Mouse (Mus musculus) layer of hippocampus, postnatal 14 days (tissue): ENCODE measurements around the gene Spns2. TPM values are rescaled to one million over a fixed set of nuclear protein-coding genes. Genes with fewer than 3 reads are reported as not detected.

Source experiments
- DNase-seq, 2 experiments: peaks; one replicate each; pipeline ENCODE4 v3.0.0; 2021 to 2022; ENCODE audit warnings: low spot score in 2 of 2, mixed read lengths in 1 of 2
- total RNA-seq, 2 experiments: library from RNA; stranded (reverse); gene quantifications; 2 replicates each; pipeline ENCODE4 v1.2.3; 2021

The Spns2 gene
- total RNA-seq, 2 experiments from 2014 or later: 85.1 to 85.6 TPM

DNA sequence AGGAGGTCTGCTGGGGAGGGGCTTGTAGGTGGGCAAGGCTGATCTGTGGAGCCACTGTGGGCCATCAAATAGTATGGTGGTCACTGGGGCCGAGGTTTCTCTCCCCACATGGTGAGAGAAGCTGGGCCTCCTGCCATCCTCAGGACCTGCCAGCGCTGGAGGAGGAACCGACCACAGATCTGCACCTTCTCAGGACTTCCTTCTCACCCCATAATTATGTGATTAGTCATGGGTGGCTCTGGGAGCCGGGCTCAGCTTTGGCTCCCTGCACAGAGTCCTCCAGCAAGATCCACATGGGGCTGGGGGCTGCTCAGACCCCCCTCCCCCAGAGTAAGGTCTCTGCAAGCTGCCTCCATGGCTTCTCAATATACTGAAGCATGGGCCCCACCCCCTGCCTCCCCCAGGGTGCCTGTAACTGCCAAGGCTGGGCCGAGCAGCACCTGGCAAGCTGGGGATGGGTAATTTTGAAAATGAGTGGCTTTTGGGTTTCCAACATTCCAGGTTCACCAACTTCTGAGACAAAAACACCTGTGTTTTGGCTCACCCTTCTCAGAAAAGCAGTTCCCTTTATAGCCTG is 11.8 kb upstream of the Spns2 start:
- no peak for DNase-seq

DNA sequence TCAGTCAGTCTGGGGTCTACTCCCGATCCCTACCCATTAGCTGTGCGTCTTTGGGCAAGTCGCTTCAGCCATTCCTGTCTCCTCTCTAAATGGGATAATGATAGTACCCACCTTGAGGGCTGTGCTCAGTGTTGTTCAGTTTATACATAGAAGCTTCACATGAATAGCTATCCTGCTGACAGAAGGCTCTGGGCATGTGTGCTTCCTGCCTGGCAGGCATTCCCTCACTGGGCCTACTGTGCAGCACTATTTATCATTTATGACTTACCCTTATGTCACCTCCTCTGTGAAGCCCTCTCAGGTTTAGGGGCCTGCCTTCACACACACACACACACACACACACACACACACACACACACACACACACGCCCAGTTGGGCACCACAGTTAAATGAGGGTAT is 10.4 kb upstream of the Spns2 start:
- no peak for DNase-seq

DNA sequence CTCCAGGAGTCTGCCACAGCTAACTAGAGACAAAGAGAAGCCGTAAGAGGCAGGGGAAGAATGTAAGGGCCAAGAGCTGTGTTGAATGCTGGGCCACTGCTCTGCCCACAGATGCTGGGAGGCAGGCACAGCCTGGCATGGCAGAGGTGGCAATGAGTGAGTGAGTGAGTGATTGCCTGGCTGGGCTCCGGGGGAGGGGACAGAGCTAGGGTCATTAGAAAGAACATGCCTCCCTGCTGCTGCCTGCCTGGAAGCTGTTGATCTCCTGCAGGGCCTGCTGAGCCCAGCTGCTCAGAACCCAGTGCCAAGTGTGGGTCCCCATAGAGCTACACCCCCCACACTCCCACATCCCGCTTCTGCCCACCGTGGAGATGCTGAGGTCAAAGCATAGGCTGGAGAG is 7.7 kb upstream of the Spns2 start:
- no peak for DNase-seq

DNA sequence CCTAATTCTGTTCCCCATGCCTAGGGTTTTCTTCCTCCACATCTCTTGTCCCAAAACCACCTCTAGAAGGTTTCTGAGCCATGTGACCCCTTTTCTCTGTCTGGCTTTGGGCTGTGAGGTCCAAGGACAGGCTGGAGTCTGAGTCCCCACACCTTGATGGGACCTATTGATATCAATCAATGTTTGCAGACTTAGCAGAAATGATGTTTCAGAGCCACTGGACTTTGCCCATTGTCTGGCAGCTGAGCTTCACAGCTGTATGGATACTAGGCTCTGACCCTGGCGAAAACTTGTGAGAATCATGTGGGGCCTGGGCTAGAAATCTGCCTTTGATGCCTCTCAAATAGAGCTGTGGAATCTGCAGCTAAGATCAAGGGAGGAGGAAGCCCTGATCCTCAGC is 7.1 kb upstream of the Spns2 start:
- DNase-seq: no peak

DNA sequence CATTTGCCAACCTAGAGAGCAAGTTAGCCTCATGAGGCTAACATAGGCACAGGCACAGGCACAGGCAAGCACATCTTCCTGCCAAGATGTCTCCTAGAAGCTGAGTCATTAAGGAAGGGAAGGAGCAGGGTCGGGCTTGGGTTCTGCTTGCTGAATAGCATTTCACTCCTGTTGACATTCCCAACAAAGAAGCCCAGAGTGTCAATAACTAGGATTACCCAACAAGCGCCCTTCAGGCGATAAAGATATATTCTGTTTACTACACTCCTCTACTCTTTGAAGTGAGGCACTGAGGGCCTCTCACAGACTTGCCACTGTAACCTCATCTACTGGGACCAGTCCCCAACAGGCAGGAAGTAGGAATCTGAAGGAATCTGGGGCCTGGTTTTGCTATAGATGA is 6.4 kb upstream of the Spns2 start:
- DNase-seq: no peak

DNA sequence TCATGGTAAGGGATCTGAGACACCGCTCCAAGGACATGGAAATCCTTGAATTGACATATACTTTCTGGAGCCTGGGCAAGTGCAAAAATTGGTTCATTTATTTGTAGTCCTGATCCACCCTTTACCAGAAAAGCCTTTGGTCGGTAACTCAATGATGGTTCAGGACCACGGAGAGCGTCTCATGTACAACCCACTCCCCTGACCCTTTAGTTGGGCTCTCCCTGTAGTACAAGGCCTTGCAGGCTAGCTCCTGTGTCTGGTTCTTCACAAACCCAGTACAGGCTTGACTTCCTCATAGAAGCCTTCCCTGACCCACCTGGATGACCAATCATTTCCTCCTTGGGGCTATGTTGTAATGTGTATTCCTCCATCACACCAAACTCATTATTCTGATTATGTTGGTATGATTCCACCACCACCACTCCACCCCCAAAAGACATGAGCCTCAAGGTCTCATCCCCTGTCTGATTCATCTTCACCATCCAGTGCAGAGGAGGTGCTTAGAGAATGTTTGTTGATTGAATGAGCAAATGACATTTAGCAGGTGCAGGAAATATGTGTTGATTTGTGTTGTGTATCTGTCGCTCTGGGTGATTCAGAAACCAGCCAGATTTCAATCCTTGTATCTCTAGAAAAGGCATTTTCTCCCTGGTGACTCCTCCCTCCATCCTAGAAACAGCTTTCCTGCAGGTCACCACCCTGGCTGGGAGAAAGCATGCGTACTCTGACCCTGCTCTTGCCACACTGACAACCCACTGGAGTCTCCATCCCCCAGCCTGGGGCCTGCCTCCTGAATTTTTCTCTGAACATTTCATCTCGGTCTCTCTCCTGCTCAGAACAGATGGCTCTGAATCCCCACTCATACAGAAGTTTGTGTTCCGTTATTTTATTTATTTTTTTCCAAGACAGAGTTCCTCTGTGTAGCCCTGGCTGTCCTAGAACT is 4.6 kb upstream of the Spns2 start:
- DNase-seq: peak in 1 of 2 experiments; percentile 58

DNA sequence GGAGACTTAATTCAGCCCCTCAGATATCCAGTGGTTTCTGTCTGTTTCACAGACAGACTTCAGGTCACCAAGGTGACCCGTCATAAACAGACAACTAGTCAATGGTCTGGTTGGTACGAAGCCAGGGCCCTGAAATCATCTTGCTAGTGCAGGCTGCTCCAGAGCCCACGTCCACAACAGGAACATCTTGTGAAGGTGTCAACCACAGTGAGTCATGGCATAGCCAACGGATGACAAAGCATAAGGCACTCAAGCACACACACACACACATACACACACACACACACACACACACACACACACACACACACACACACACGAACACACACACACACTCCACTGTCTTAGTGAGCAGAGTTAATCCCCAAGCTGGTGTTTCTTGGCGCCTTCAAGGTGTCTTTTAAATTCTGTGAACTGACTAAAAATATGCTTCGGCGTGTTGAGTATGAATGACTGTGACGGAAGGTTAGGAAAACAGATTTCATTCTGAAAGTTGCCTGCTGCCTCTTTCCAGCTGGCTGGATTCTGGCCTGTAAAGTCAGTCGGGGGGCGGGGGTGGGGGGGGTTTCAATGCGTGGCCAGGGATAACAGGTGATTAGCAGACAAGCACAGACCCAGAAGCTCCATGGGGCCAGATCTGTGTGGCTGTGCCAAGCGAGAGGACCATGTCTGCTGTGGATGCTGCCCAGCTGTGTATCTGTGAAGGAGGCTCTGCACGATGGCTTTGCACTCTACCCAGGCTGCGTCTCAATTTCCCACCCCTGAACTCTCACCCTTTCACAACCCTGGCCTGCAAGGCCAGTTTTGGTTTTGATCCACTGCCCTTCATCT is 1.6 kb upstream of the Spns2 start:
- no peak for DNase-seq

DNA sequence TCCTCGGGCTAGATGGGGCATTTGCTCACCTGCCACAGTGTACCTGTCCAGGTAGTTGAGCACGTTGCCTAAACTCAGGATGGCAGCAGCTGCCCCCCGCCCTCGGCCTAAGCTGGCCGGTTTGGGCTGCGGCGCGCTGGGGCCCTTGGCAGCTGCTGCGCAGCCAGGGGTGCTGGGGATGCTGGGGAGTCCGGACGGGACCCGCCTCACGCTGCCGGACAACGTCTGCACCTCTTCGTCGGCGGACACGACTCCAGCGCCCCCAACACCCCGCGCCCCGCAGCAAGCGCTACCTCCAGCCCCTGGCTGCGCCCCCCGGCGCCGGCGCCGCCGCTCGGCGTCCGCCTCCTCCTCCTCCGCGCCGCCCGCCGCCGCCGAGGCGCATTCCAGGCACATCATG is 307 bp downstream of the Spns2 start:
- DNase-seq: no peak

DNA sequence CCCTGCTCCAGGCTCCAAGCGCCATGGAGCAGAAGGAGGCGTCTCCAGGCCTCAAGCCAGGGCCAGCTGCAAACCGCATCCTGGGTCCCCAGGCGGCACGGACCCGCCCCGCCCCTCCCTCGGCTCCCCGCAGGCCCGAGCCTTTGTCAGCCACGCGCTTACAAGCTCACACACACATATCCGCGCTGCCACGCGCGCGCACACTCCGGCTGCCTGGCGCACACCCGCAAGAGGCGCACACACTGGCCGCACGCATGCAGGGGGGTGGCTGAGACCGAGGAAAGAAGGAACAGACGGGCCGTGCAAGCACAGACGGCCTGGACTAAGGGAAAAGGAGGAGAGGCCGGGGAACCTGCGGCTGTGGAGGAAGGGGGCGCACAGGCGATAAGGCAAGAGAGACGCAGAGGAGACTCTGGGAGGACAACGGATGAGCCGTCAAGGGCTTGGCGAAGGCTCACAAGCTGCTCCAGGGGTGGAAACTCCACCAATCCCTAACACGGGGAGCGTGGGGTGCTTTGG is 892 bp downstream of the Spns2 start:
- peak; percentile 68 to 77 for DNase-seq

DNA sequence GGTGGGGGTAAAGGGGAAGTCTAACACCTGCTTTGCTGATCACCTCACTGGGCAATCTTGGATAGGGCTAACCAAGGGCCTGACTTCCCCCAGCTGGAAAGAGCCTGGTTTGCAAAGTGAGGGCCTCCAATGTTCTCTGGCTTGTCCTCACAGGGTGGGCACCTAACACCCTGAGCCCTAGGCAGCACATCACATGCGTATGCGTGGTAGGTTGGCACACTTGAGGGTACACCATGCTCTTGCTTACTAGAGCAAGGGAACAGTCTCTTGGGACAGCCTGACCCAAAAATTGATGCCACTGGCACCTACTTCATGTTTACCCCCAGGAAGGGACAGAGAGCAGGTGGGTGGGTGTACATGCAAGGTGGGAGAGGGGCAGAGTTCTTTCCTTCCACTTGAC is 2.0 kb downstream of the Spns2 start:
- DNase-seq: no peak

DNA sequence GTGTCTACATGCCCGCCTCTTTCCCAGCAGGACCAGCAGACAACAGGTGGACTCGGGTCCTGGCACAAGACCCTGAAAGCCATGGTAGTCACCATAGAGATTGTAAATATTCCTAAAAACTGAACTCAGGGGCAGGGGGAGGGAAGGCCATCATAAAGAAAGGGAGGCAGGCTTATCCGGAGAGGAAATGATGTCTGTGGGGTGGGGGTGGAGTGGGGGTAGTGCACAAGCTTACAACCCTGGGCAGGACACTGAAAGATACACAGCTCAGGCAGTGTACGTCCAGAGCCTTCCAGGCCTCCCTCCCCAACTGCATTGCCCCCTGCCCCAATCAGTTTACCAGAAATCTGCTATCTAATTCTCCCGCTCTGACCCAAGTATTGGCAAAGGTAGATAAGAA is 2.5 kb downstream of the Spns2 start:
- DNase-seq: no peak

DNA sequence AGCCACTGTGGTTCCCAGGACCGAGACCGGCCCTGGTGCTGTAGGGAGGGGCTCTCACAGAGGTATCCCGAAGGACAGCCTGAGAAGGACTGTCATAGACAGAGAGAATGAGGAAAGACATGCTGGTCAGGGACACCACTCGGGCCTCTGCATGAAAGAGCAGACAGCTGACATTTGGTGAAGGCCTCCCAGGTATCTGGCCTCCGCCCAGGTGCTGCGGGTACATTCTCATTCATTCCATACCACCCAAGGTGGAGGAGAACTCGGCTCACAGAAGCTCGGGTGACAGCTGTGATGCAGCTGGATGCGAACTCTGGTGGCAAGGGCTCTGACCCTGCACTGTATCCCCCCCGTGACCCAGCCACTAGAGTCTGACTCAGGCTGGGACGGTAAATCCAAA is 3.7 kb downstream of the Spns2 start:
- DNase-seq: no peak

DNA sequence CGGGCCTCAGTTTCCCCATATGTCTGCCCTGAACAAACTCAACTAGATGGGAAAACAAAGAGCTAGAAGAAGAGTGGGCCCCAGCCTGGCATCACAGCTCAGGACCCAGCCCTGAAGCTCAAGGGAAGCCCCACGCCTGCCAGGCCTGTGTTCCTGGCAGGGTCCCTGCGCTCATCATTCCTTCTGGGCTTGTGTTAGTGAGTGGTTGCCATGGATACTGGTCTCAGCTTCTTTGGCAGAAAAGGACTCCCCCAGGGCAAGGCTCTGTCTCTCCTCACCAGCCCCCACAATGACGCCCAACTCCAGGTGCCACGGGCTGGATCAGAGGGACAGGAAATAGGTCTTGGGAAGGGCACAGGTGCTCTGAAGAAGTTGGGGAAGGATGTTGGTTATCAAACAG is 4.5 kb downstream of the Spns2 start:
- DNase-seq: peak in 1 of 2 experiments; percentile 72

DNA sequence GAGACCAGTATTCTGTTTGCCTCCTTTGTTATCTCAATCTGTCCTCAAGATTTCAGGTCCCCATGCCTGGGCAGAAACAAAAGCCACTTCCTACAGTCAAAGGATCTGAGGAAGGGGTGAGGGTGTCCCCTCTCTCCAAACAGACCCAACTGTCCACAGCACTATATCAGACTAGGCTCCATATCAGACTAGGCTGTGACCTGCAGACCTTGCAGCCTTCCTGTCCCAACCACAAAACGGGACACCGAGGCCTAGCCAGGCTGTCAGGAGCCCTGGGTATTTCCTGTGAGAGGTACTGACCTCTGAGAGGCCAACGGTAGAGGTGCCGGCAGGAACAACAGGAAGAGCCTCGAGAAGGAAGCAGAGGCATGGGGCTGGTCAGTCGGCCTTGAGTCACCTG is 5.2 kb downstream of the Spns2 start:
- no peak for DNase-seq

DNA sequence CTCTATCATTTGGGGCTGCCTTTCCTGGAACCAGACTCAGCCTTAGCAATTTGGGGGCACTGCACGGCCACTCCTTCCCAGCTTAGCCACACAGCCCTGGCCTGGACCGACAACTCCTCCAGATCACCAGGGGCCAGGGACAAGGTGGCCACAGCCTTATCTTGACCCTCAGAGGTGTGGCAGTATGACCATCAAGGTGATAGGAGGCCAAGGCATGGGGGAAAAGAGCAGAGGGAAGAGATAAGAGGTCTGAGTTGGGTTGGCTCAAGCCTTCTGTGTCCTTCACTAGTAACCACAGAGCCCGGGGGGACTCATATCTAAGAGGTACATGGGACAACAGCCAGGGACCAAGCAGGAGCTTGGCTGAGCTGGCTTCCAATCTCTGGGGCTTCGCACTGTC is 7.8 kb downstream of the Spns2 start:
- DNase-seq: no peak

DNA sequence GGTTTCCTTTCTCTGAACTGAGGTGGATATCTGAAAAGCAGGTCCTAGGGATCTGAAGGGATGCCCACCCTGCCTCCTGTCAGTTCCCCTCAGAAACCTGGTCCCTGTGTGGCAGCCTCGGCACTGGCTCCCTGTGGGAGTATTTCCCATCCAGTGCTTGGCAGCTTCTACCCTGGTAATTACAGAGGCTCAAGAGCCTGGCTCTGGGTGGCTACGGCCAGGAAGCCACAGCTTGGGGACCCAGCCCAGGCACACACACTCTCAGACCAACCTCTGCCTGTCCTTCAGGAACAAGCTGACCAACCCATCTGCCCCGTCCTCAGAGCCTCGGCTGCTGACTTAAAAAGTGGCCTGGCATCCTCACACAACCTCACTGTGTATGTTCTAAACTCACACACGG is 8.4 kb downstream of the Spns2 start:
- DNase-seq: no peak

DNA sequence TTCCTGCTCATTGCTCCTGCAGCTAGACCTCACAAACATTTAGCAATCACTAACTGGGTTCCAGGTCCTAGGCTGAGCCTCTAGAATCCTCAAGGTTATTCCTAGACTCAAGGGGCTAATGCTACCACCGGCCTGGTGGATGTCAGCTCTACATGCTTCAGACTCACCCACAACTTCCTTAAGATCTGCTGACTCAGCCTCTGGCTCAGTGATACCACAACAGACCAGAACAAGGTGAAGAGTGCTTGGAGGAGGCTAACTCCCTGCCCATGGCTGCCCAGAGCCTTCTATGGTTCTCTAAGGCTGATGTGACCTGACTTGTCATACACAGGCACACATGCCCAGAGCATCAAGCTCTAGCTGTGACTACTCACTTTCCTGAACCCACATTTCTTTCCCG is 10.2 kb downstream of the Spns2 start:
- DNase-seq: no peak

DNA sequence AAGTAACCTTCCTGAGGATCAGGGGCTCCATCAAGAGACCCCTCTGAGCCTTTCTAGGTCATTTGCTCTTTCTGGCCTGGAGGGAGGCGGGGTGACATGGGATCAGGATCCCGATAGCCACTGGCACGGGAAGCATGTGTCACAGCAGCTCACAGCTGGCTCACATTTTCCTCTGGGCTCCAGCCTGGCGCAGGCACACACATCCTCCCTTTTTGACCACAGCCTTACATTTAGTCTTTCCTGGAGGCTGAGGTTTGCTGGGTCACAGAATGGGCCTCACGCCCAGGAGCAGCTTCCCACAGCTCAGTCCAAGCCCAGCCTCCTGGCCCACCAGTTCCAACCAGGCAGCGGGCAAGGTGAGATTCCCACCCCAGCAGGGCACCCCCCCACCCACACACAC is 11.5 kb downstream of the Spns2 start:
- no peak for DNase-seq

DNA sequence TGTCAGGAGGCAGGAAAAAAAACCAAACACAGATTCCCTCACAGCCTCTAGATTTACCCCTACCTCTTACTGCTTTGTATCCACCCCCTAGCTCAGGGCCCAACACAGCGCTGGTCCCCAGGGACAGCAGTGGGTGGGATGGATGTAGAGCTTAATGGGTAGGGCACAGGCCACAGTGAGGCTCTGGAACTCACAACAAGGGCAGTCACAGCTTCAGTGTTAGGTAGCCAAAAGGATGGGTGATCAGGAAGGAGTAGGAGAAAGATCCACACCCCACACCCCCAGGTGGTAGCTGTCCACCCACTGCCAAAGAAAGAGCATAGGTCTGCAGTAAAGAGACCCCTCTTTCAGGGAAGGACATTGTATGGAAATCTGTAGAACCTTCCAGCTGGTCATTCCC is 12.1 kb downstream of the Spns2 start:
- no peak for DNase-seq

DNA sequence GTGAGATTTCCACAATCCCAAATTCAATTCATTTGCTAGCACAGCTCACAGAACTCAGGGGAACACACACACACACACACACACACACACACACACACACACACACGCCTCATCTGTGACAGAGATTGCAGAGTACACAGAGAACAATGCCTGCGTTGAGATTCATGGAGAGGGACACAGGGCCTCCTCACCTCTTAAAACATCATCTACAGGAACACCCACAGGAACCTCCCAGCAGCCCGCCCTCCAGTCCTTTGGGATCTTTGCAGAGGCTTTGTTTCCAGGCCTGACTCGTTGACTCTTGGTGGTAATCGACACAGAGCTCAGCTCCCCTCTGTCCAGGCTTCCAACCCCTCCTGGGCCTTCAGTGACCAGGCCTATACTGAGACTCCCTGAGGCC is 12.5 kb downstream of the Spns2 start:
- no peak for DNase-seq

DNA sequence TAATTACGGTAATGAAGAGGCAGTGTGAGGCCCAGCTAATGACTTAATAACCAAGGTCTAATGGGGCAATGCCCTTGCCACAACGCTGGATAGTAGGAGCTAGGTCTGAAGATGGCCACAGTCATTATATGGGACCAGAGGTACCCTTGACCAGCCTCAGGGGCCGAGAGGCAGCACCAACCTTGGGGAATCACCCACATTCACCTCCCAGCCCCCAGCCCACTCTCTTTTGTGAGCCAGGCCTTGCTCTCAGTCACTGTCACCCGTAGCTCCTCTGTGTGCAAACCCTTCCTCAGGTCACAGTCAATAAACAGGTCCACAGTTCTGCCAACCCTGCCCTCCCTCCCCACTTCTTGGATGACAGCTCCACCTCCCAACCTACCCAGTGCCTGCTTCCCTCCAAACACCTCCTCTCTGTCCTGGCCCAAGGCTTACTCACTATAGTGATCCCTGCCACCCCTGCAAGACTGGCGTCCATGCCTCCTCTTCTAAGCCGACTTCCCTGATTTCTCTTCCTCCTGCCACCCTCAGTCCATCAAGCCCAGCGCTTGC is 13.6 kb downstream of the Spns2 start:
- no peak for DNase-seq
